Mouse (Mus musculus): ENCODE measurements around the gene Ptprd. TPM values are rescaled to one million over a fixed set of nuclear protein-coding genes. Genes with fewer than 3 reads are reported as not detected.
"Not testable (repeated sequence)": the region's sequence is repeated elsewhere in the genome, so short reads cannot be mapped to it uniquely, and the experiment has no call there.

Ptprd gene
- polyA plus RNA-seq, 1 experiment from 2014 or later: 41.8 TPM

DNA sequence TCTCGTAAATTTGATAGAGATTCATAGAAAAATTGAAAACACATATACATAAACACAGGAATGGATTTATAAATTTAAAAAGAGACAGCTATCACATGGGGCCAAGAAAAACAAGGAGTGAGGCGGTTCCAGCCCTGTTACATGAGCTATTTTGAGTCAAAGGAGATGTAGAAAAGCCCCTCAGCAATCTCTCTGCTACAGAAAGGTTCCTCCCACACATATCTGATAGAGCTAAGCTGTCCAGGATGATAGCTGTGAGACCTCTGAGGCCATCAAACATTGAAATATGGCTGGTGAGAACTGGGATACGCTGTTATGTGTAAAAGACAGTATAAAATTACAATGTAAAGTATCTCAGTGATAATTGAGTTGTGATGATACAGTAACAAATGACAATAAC lies 2138.5 kb downstream of the Ptprd start:
- Histone ChIP-seq H3K4me2 (replicated peaks) (no peak overlapping the region), H3K9ac (no peak overlapping the region), H3K27me3 (no peaks in the 10 kb centered on the region), H3K4me1 (no peaks in the 10 kb centered on the region), H3K4me3 (no peak overlapping the region), H3K9me3 (no peaks in the 10 kb centered on the region), H3K36me3 (peaks cover 4% of the 10 kb centered on the region; the same call in 1 of the 2 replicates), H3K27ac (no peak overlapping the region)
- ATAC-seq (ENCODE audit: insufficient number of reproducible peaks, insufficient read depth, low FRiP score, low TSS enrichment): no peak
- WGBS: 82% methylated on average over 3 of the region's 3 CpGs

DNA sequence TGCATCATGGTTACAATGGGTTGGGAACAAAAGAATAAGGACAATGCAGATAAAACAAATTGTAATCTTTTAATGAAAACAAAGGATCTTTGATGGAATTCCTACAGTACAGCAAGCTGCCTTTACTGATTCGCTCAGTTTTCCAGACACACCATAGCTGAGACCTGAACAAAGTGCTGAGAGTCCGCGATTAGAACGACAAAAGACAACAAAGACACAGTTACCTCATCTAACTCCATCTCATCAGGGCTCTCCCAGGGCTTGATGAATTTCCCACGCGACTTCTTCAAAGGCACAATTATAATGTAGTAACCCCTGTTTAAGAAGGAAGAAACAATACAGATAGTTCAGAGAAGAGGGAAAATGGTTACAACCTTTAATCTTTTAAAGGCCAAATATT lies 2140.0 kb downstream of the Ptprd start:
- no peaks in the 10 kb centered on the region for H3K4me1 ChIP-seq
- H3K4me2 ChIP-seq (replicated peaks): no peak overlapping the region
- H3K9me3 ChIP-seq: no peaks in the 10 kb centered on the region
- no peak overlapping the region for H3K4me3 ChIP-seq
- WGBS: 89% methylated on average over 6 of the region's 6 CpGs
- peaks cover 4% of the 10 kb centered on the region; the same call in 1 of the 2 replicates for H3K36me3 ChIP-seq
- no peak overlapping the region for H3K27ac ChIP-seq
- ATAC-seq (ENCODE audit: insufficient number of reproducible peaks, insufficient read depth, low FRiP score, low TSS enrichment): no peak
- H3K27me3 ChIP-seq: no peaks in the 10 kb centered on the region
- H3K9ac ChIP-seq: no peak overlapping the region

DNA sequence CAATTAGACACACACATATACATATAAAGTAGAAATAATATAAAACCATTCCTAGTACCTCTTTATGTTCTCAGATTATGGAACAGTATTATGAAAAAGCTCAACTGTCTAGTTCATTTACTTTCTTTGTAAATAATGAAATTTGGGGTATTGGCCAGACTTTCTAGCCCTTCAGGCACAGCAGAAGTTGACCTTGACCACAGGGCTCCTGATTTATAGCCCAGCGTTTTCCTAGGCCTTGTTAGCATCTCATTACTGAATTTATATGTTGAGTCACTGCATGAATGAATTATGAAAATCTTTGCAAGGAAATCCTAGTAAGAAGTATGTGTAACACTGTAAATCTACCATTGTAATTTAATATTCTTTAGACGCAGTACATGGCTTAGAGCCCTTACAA lies 2154.9 kb downstream of the Ptprd start:
- no peak overlapping the region for H3K4me3 ChIP-seq
- no peaks in the 10 kb centered on the region for H3K36me3 ChIP-seq
- no peak overlapping the region for H3K27ac ChIP-seq
- WGBS: 53% methylated on average over 2 of the region's 2 CpGs
- no peaks in the 10 kb centered on the region for H3K9me3 ChIP-seq
- H3K4me2 ChIP-seq (replicated peaks): no peak overlapping the region
- H3K4me1 ChIP-seq: no peaks in the 10 kb centered on the region
- no peak overlapping the region for H3K9ac ChIP-seq
- no peaks in the 10 kb centered on the region for H3K27me3 ChIP-seq
- no peak for ATAC-seq (ENCODE audit: insufficient number of reproducible peaks, insufficient read depth, low FRiP score, low TSS enrichment)

DNA sequence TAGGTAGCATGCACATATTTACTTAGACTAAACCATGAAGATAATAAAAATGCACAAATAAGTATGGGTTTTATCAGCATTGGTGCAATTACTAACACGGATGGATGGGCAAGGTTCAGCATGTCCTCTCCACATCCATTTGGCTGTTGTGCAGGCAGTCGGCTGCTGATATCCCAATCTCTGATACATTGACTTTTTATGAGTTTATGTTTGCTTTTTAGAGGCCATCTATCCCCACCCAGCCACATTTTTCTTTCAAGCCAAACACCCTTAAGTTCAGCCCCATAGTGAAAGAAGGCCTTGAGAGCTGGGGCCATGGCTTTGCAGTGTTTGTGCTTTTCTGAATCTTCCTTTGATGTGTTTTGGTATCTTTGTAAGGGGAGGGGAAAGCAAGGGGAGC lies 2166.1 kb downstream of the Ptprd start:
- Histone ChIP-seq H3K4me2 (replicated peaks) (no peak overlapping the region), H3K36me3 (peaks cover 11% of the 10 kb centered on the region), H3K9me3 (no peaks in the 10 kb centered on the region), H3K9ac (no peak overlapping the region), H3K27me3 (no peaks in the 10 kb centered on the region), H3K4me3 (no peak overlapping the region), H3K27ac (no peak overlapping the region), H3K4me1 (no peaks in the 10 kb centered on the region)
- 77% methylated on average over 2 of the region's 2 CpGs for WGBS
- ATAC-seq (ENCODE audit: insufficient number of reproducible peaks, insufficient read depth, low FRiP score, low TSS enrichment): no peak

DNA sequence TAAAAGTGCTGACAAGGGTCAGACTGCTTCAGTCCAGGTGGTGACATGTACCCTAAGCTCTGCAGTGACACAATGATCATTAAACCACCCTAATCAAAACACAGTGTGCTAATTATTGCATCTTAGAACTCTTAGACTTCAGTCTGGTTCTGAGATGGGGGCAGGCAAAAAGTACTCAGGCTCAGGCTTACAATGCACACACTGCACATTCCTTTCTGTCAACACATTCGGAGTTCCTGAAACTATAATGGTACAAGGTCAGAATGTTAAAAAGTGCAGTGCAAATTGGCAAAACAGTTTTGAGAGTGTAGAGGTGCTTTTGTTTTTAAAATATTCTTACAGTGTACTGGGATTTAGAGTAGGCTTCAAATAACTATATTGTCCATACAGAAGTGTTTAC lies 2167.0 kb downstream of the Ptprd start:
- Histone ChIP-seq H3K36me3 (peaks cover 6% of the 10 kb centered on the region), H3K4me1 (no peaks in the 10 kb centered on the region), H3K27ac (no peak overlapping the region), H3K4me2 (replicated peaks) (no peak overlapping the region), H3K4me3 (no peak overlapping the region), H3K9ac (no peak overlapping the region), H3K9me3 (no peaks in the 10 kb centered on the region), H3K27me3 (no peaks in the 10 kb centered on the region)
- ATAC-seq (ENCODE audit: insufficient number of reproducible peaks, insufficient read depth, low FRiP score, low TSS enrichment): no peak
- WGBS: 30% methylated on average over 1 of the region's 1 CpGs

DNA sequence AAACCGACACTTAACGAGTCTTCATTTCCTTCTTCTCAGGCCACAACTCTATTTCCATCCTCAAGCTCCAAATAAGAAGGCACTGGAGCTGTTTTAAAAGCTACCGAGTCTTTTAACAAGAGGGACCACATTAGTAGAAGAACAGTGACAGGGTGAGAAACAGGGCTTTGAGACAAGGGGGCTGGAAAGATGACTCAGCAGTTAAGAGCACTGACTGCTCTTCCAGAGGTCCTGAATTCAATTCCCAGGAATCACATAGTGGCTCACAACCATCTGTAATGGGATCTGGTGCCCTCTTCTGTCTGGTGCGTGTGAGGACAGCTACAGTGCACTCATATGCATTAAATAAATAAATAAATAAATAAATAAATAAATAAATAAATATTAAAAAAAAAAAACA lies 2174.6 kb downstream of the Ptprd start:
- not testable (repeated sequence) for H3K4me2 ChIP-seq (replicated peaks); H3K4me1 ChIP-seq; H3K27ac ChIP-seq; H3K4me3 ChIP-seq; H3K9ac ChIP-seq; H3K9me3 ChIP-seq; H3K36me3 ChIP-seq; ATAC-seq (ENCODE audit: insufficient number of reproducible peaks, insufficient read depth, low FRiP score, low TSS enrichment); H3K27me3 ChIP-seq
- WGBS: 77% methylated on average over 4 of the region's 4 CpGs

DNA sequence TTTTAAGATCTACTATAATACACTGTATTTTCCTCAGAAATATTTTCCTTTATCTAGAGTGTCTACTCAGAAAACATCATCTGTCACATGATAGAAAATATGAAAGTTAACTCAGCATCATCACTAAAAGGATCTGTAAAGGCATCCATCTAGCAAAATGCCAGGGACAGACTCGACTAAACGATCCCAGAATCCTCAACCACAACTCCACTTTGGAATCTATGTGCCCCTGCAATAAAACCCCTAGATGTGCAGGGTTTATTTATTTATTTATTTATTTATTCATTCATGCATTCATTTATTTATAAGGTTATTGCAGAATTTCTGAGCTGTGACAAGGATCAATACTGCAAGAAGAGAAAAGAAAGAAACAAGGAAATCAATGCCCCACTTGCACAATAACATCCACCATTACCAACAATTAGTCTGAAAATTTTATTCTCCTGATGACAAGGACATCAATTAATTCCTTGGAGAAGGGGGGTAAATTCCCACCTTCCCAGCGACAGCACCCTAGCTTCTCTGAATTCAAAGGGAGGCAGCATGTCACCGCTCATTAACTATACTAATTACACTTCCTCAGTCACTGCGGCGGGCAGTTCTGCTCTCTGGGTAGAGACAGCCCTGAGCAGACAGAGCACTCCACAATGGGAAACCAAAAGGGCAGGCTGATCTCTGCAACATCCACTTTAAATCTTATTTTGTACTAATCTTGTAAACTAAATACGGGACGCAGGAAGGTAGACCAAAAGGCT lies 2186.0 kb downstream of the Ptprd start:
- Histone ChIP-seq H3K27me3 (no peaks in the 10 kb centered on the region), H3K4me2 (replicated peaks) (no peak overlapping the region), H3K4me3 (no peak overlapping the region), H3K9me3 (no peaks in the 10 kb centered on the region), H3K4me1 (no peaks in the 10 kb centered on the region), H3K36me3 (no peaks in the 10 kb centered on the region), H3K9ac (no peak overlapping the region), H3K27ac (no peak overlapping the region)
- no peak; the same call in 1 of the 2 replicates for ATAC-seq (ENCODE audit: insufficient number of reproducible peaks, insufficient read depth, low FRiP score, low TSS enrichment)
- WGBS: 57% methylated on average over 8 of the region's 8 CpGs

DNA sequence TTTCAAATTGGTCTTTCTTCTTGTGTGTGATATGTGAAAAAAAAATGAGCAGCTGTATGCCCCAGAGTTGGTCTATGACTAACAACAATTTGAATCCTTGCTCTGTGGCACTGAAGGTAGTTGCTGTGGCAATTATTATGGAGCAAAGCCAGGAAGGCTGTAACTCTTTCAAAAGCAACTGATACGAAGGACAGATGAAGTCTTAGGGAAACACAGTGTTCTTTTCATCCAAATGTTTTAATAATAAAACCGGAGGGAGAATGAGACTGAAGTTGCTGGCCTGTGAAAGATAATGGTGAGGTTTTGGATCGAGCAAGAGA lies 2187.3 kb downstream of the Ptprd start:
- Histone ChIP-seq H3K9ac (no peak overlapping the region), H3K27me3 (no peaks in the 10 kb centered on the region), H3K4me3 (no peak overlapping the region), H3K36me3 (no peaks in the 10 kb centered on the region), H3K9me3 (no peaks in the 10 kb centered on the region), H3K4me1 (no peaks in the 10 kb centered on the region), H3K4me2 (replicated peaks) (no peak overlapping the region), H3K27ac (no peak overlapping the region)
- WGBS: 74% methylated on average over 3 of the region's 3 CpGs
- ATAC-seq (ENCODE audit: insufficient number of reproducible peaks, insufficient read depth, low FRiP score, low TSS enrichment): no peak

DNA sequence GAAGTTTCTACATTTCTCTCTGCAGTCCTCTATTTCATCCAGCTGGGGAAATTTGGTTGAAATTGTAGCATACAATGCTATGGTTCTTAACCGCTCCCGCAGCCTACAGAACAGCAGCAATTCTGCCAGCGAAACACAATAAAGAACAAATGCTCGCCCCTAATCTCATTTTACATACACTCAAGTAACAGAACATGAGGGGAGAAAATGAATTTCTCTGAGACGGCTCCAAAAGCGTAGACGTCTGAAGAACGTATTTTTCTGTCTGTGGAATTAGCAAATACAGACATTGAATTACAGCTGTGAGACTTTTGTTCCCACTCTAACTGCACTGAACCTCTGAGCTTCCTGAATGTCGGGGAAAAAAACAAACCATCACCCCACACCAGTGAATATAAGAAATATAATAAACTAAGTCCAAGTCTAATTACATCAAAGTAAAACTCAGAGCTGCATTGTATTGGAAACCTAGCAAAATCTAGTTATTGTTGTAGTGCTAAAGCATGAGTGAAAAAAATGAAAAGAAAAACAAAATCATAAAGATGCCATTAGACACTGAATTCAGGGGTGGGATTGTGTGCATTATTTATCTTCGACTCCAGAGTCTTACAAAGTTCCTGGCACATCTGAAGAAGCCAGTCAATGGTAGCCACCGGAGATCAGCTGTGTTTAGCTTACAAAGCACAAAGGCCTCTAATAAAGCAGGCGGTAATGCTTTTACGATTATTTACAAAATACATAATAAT lies 2187.8 kb downstream of the Ptprd start:
- Histone ChIP-seq H3K36me3 (no peaks in the 10 kb centered on the region), H3K4me2 (replicated peaks) (no peak overlapping the region)

DNA sequence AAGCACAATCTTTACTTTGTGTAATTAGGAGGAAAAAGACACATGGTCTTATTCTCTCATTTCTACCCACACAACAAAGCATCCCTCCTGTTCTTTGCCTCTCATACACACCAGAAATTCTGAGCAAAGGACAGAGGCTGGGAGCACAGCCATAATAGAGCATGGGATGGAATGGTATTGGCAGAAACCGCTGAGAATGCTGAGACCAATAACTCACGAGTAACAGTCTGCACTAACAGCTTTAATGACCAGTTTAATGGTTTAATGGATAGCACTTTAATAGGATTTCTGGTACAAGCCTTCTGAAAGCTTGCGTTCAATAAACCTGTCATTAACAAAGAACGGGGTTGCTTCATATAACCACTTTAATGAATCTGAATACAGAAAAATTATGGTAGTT lies 2190.1 kb downstream of the Ptprd start:
- no peaks in the 10 kb centered on the region for H3K9me3 ChIP-seq
- no peak overlapping the region for H3K4me3 ChIP-seq
- H3K4me1 ChIP-seq: no peaks in the 10 kb centered on the region
- H3K4me2 ChIP-seq (replicated peaks): no peak overlapping the region
- no peaks in the 10 kb centered on the region for H3K27me3 ChIP-seq
- no peak overlapping the region for H3K9ac ChIP-seq
- 80% methylated on average over 4 of the region's 4 CpGs for WGBS
- ATAC-seq (ENCODE audit: insufficient number of reproducible peaks, insufficient read depth, low FRiP score, low TSS enrichment): no peak
- H3K36me3 ChIP-seq: no peaks in the 10 kb centered on the region
- H3K27ac ChIP-seq: no peak overlapping the region

More for the DNA sequence above, 2187.8 kb downstream of the Ptprd start:
- H3K4me3 ChIP-seq: no peak overlapping the region
- H3K27ac ChIP-seq: no peak overlapping the region
- no peaks in the 10 kb centered on the region for H3K27me3 ChIP-seq
- no peak for ATAC-seq (ENCODE audit: insufficient number of reproducible peaks, insufficient read depth, low FRiP score, low TSS enrichment)
- no peaks in the 10 kb centered on the region for H3K9me3 ChIP-seq
- no peak overlapping the region for H3K9ac ChIP-seq
- H3K4me1 ChIP-seq: no peaks in the 10 kb centered on the region
- WGBS: 67% methylated on average over 13 of the region's 13 CpGs

DNA sequence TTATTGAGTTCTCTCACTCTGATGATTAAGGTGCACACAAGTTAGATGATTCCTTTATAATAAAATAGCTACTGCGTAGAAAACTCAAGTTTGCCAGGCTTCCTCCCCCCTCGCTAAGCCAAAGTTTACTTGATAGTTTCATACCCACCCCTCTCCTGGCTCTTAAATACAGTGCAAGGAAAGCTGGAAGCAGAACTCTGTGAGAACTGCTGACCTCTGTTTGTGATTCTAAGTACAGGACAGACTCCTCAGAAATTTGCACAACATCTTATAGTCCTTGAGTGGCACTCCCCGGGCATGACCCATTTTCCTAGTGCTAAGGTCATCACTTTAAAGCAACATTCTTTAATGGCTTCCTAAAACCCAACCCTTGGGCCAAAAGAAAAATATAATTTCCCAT lies 2196.7 kb downstream of the Ptprd start:
- no peak overlapping the region for H3K4me3 ChIP-seq
- 74% methylated on average over 3 of the region's 3 CpGs for WGBS

DNA sequence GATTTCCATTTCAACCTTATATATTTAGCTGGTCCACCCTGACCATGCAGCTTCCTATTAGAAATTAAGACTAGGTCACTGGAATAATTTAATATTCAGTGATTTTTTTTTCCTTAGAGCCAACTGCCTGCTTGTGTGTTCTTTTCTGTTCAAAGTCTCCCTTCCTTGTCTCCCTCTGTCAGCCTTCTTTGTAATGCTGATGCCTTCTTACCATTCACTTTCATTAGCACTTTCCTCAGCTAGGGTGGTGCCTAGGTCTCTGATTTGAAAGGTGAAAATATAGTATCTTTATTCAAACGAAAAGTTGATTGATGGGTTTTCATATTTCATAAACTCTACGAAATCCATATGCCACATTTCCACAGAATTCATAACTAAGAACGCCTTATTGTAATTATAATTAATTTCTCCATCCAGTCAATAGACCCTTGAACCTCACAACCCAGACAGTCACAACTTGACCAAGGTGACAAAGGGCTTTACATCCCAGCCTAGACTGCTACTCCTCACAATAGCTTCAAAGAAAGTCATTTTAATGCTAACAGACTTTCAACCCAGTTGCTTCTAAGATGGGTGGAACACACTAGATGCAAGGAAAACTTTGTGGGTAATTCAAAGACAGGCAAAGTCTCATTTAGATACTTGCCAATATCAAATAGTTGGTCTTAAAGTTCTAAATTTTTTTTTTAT lies 2197.5 kb downstream of the Ptprd start:
- Histone ChIP-seq H3K4me3 (no peak overlapping the region), H3K27me3 (no peaks in the 10 kb centered on the region), H3K9ac (no peak overlapping the region), H3K36me3 (no peaks in the 10 kb centered on the region), H3K4me2 (replicated peaks) (no peak overlapping the region), H3K9me3 (no peaks in the 10 kb centered on the region), H3K27ac (no peak overlapping the region), H3K4me1 (0 out of 2 replicates have a peak, but pooled peaks cover 4% of the 10 kb centered on the region)
- WGBS: 67% methylated on average over 3 of the region's 3 CpGs
- no peak for ATAC-seq (ENCODE audit: insufficient number of reproducible peaks, insufficient read depth, low FRiP score, low TSS enrichment)

More for the DNA sequence above, 2196.7 kb downstream of the Ptprd start:
- no peaks in the 10 kb centered on the region for H3K9me3 ChIP-seq
- H3K27ac ChIP-seq: no peak overlapping the region
- no peaks in the 10 kb centered on the region for H3K36me3 ChIP-seq
- no peak overlapping the region for H3K4me2 ChIP-seq (replicated peaks)
- H3K9ac ChIP-seq: no peak overlapping the region
- ATAC-seq (ENCODE audit: insufficient number of reproducible peaks, insufficient read depth, low FRiP score, low TSS enrichment): no peak
- H3K27me3 ChIP-seq: no peaks in the 10 kb centered on the region
- 0 out of 2 replicates have a peak, but pooled peaks cover 4% of the 10 kb centered on the region for H3K4me1 ChIP-seq
